Mouse (Mus musculus): ENCODE data around the gene Adra1d. TPM values are rescaled to one million over a fixed set of nuclear protein-coding genes. Genes with fewer than 3 reads are reported as not detected.

Gene Adra1d
- polyA plus RNA-seq, 2 experiments = 0.63 to 1.0 TPM

GRCm38 (mm10) chr2:131539780-131540179 lies 22.3 kb downstream of the Adra1d start:
- TF ChIP-seq POLR2A (IDR thresholded peaks at IDR 0.05; ENCODE audit: borderline replicate concordance, extremely low read depth, insufficient read depth, insufficient read length) = no peak
- Histone ChIP-seq H3K9me3 (ENCODE audit: control insufficient read depth, low read length) (no peaks in the 10 kb centered on the region), H3K9ac (ENCODE audit: low read depth, low read length, severe bottlenecking) (no peak overlapping the region), H3K27ac (replicated peaks; ENCODE audit: low read depth, low read length) (no peak overlapping the region), H3K27me3 (ENCODE audit: control insufficient read depth, insufficient read depth, low read length) (no peaks in the 10 kb centered on the region), H3K36me3 (ENCODE audit: control insufficient read depth, insufficient read depth, low read length) (no peaks in the 10 kb centered on the region), H3K4me3 (replicated peaks; ENCODE audit: low read length) (no peak overlapping the region), H3K4me2 (replicated peaks; ENCODE audit: low read depth, low read length, severe bottlenecking) (no peak overlapping the region), H3K4me1 (ENCODE audit: control insufficient read depth, insufficient read depth, low read length) (no peaks in the 10 kb centered on the region)
- no peak for ATAC-seq (ENCODE audit: low FRiP score, low read depth)
- 80% methylated on average over 6 of the region's 6 CpGs for WGBS
- DNase-seq (ENCODE audit: low spot score) = no peak

- Histone ChIP-seq H3K4me3 (replicated peaks; ENCODE audit: low read length) (no peak overlapping the region), H3K4me1 (ENCODE audit: control insufficient read depth, insufficient read depth, low read length) (no peaks in the 10 kb centered on the region), H3K27ac (replicated peaks; ENCODE audit: low read depth, low read length) (no peak overlapping the region), H3K27me3 (ENCODE audit: control insufficient read depth, insufficient read depth, low read length) (no peaks in the 10 kb centered on the region), H3K9me3 (ENCODE audit: control insufficient read depth, low read length) (no peaks in the 10 kb centered on the region), H3K9ac (ENCODE audit: low read depth, low read length, severe bottlenecking) (no peak overlapping the region), H3K4me2 (replicated peaks; ENCODE audit: low read depth, low read length, severe bottlenecking) (no peak overlapping the region), H3K36me3 (ENCODE audit: control insufficient read depth, insufficient read depth, low read length) (no peaks in the 10 kb centered on the region)
- ATAC-seq (ENCODE audit: low FRiP score, low read depth) (no peak), DNase-seq (ENCODE audit: low spot score) (no peak)
- 68% methylated on average over 7 of the region's 7 CpGs for WGBS
- no peak for TF ChIP-seq POLR2A (IDR thresholded peaks at IDR 0.05; ENCODE audit: borderline replicate concordance, extremely low read depth, insufficient read depth, insufficient read length)
Measured at GRCm38 (mm10) chr2:131538341-131538740, 23.7 kb downstream of the Adra1d start.

- no peaks in the 10 kb centered on the region for H3K36me3 ChIP-seq (ENCODE audit: control insufficient read depth, insufficient read depth, low read length)
- no peak overlapping the region for H3K4me2 ChIP-seq (replicated peaks; ENCODE audit: low read depth, low read length, severe bottlenecking)
- H3K9ac ChIP-seq (ENCODE audit: low read depth, low read length, severe bottlenecking) = no peak overlapping the region
- ATAC-seq (ENCODE audit: low FRiP score, low read depth) (no peak), DNase-seq (ENCODE audit: low spot score) (no peak)
- H3K4me1 ChIP-seq (ENCODE audit: control insufficient read depth, insufficient read depth, low read length) = no peaks in the 10 kb centered on the region
- WGBS = 90% methylated on average over 5 of the region's 5 CpGs
- no peaks in the 10 kb centered on the region for H3K9me3 ChIP-seq (ENCODE audit: control insufficient read depth, low read length)
- H3K27ac ChIP-seq (replicated peaks; ENCODE audit: low read depth, low read length) = no peak overlapping the region
- H3K4me3 ChIP-seq (replicated peaks; ENCODE audit: low read length) = no peak overlapping the region
- no peak for TF ChIP-seq POLR2A (IDR thresholded peaks at IDR 0.05; ENCODE audit: borderline replicate concordance, extremely low read depth, insufficient read depth, insufficient read length)
- H3K27me3 ChIP-seq (ENCODE audit: control insufficient read depth, insufficient read depth, low read length) = no peaks in the 10 kb centered on the region
Measured at GRCm38 (mm10) chr2:131535168-131535567, 26.9 kb downstream of the Adra1d start.

GRCm38 (mm10) chr2:131531271-131531670 lies 30.8 kb downstream of the Adra1d start:
- Histone ChIP-seq H3K4me3 (replicated peaks; ENCODE audit: low read length) (no peak overlapping the region), H3K9me3 (ENCODE audit: control insufficient read depth, low read length) (no peaks in the 10 kb centered on the region), H3K4me2 (replicated peaks; ENCODE audit: low read depth, low read length, severe bottlenecking) (no peak overlapping the region), H3K4me1 (ENCODE audit: control insufficient read depth, insufficient read depth, low read length) (no peaks in the 10 kb centered on the region), H3K27me3 (ENCODE audit: control insufficient read depth, insufficient read depth, low read length) (no peaks in the 10 kb centered on the region), H3K27ac (replicated peaks; ENCODE audit: low read depth, low read length) (no peak overlapping the region), H3K36me3 (ENCODE audit: control insufficient read depth, insufficient read depth, low read length) (no peaks in the 10 kb centered on the region), H3K9ac (ENCODE audit: low read depth, low read length, severe bottlenecking) (no peak overlapping the region)
- DNase-seq (ENCODE audit: low spot score) (no peak), ATAC-seq (ENCODE audit: low FRiP score, low read depth) (no peak)
- no peak for TF ChIP-seq POLR2A (IDR thresholded peaks at IDR 0.05; ENCODE audit: borderline replicate concordance, extremely low read depth, insufficient read depth, insufficient read length)
- 71% methylated on average over 7 of the region's 7 CpGs for WGBS

GRCm38 (mm10) chr2:131530623-131531008 lies 31.5 kb downstream of the Adra1d start:
- H3K4me3 ChIP-seq (replicated peaks; ENCODE audit: low read length) = no peak overlapping the region
- H3K9ac ChIP-seq (ENCODE audit: low read depth, low read length, severe bottlenecking) = no peak overlapping the region
- no peak overlapping the region for H3K27ac ChIP-seq (replicated peaks; ENCODE audit: low read depth, low read length)
- H3K27me3 ChIP-seq (ENCODE audit: control insufficient read depth, insufficient read depth, low read length) = no peaks in the 10 kb centered on the region
- H3K9me3 ChIP-seq (ENCODE audit: control insufficient read depth, low read length) = no peaks in the 10 kb centered on the region
- WGBS = 27% methylated on average over 9 of the region's 9 CpGs
- TF ChIP-seq POLR2A (IDR thresholded peaks at IDR 0.05; ENCODE audit: borderline replicate concordance, extremely low read depth, insufficient read depth, insufficient read length) = no peak
- peaks cover 3% of the 10 kb centered on the region for H3K36me3 ChIP-seq (ENCODE audit: control insufficient read depth, insufficient read depth, low read length)
- H3K4me2 ChIP-seq (replicated peaks; ENCODE audit: low read depth, low read length, severe bottlenecking) = no peak overlapping the region
- peak; percentile 34; the same call in 1 of the 2 replicates for ATAC-seq (ENCODE audit: low FRiP score, low read depth)
- DNase-seq (ENCODE audit: low spot score) = peak; percentile 39
- H3K4me1 ChIP-seq (ENCODE audit: control insufficient read depth, insufficient read depth, low read length) = no peaks in the 10 kb centered on the region
